Mouse (Mus musculus): ENCODE measurements around the gene Lair1.

Gene Lair1

DNA sequence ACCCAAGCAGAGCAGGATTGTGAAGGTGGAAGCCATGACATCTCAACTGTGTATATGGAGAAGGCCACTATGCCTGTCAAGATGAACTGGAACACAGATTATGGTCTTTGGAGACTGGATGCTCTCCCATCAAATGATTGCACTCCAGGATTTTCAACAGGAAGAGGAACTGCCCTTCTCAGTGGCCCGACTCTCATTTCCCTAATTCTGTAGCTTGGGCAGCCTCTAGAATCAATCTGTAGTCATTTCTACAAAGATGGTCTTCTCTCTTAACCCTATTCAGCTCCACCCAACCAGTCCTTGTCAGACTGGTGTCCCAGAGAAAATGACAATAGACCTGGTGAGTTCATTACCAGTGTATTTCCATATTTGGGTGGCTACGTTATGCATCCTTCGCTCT, 105.6 kb downstream of the Lair1 start:
- DNase-seq, result no peak

Measured in B cell, adult 2 months (primary cell).